Mouse (Mus musculus) CH12.LX (cell line): ENCODE results near the gene Gdap1l1. TPM values are rescaled to one million over a fixed set of nuclear protein-coding genes. Genes with fewer than 3 reads are reported as not detected.

Experiments
- DNase-seq: peaks from one replicate; pipeline ENCODE4 v3.0.0-alpha.2; 2013; ENCODE audit errors: extremely low read depth
- H3K27ac ChIP-seq: 2 replicates; pipeline ENCODE4 v1.5.1; 2012; ENCODE audit warnings: low read depth, mild to moderate bottlenecking, control low read depth, moderate library complexity; ENCODE audit not compliant: insufficient read depth
- H3K27me3 ChIP-seq: replicated peaks from 2 replicates; pipeline ENCODE3; 2012; ENCODE audit warnings: inconsistent platforms
- H3K36me3 ChIP-seq, 2 experiments: replicated peaks in 1 of 2; 2 replicates each; pipeline versions ENCODE3 to v1.6.1; 2012; ENCODE audit warnings: inconsistent platforms in 1 of 2, low read length in 1 of 2, mild to moderate bottlenecking in 1 of 2, mixed read lengths in 1 of 2, moderate library complexity in 1 of 2; ENCODE audit not compliant: control insufficient read depth in 1 of 2, insufficient read depth in 1 of 2
- H3K4me1 ChIP-seq, 2 experiments: 2 replicates each; pipeline ENCODE4 v1.6.1; 2012; ENCODE audit warnings: inconsistent platforms in 1 of 2, moderate library complexity in 1 of 2; ENCODE audit not compliant: insufficient read depth in 2 of 2, control insufficient read depth in 1 of 2
- H3K4me2 ChIP-seq: 2 replicates; pipeline ENCODE4 v1.6.1; 2012; ENCODE audit warnings: low read depth, mild to moderate bottlenecking, control low read depth; ENCODE audit not compliant: poor library complexity, insufficient read depth, severe bottlenecking
- H3K4me3 ChIP-seq, 3 experiments: fragments of 150-350 bp in 1 of 3; sonication (generic) in 1 of 3; replicated peaks in 1 of 3; 2 replicates each; pipeline versions ENCODE3 to v1.5.1; 2011 to 2012; ENCODE audit warnings: low read depth in 2 of 3, low read length in 2 of 3, mild to moderate bottlenecking in 2 of 3, moderate library complexity in 2 of 3, control low read depth in 1 of 3, improper control_type of control experiment in 1 of 3, inconsistent platforms in 1 of 3, mixed read lengths in 1 of 3; ENCODE audit not compliant: poor library complexity in 1 of 3
- H3K79me2 ChIP-seq: replicated peaks from 2 replicates; pipeline ENCODE4 v1.6.1; 2012; ENCODE audit warnings: mild to moderate bottlenecking, moderate library complexity; ENCODE audit not compliant: control insufficient read depth, poor library complexity, insufficient read depth, severe bottlenecking; ENCODE audit errors: extremely low read depth
- H3K9ac ChIP-seq: 2 replicates; pipeline ENCODE4 v1.6.1; 2012; ENCODE audit warnings: low read depth, mild to moderate bottlenecking, control low read depth, moderate library complexity; ENCODE audit not compliant: insufficient read depth
- H3K9me3 ChIP-seq: replicated peaks from 2 replicates; pipeline ENCODE3; 2012; ENCODE audit warnings: low read length, inconsistent platforms, mixed read lengths
- CHD1 ChIP-seq: IDR thresholded peaks from 2 replicates; pipeline ENCODE4 v1.6.1; 2012; ENCODE audit warnings: low read depth, low read length, improper control_type of control experiment, inconsistent platforms
- CHD2 ChIP-seq: IDR thresholded peaks from 2 replicates; pipeline ENCODE4 v1.6.1; 2011; ENCODE audit warnings: low read length, improper control_type of control experiment
- ETS1 ChIP-seq: conservative IDR thresholded peaks from 2 replicates; pipeline ENCODE4 v1.6.1; 2012; ENCODE audit warnings: low read depth, mild to moderate bottlenecking, inconsistent platforms, low read length, improper control_type of control experiment, moderate library complexity
- HCFC1 ChIP-seq: IDR thresholded peaks from 2 replicates; pipeline ENCODE4 v1.6.1; 2012; ENCODE audit warnings: low read depth, mild to moderate bottlenecking, inconsistent platforms, low read length, improper control_type of control experiment
- IRF4 ChIP-seq: IDR thresholded peaks from 2 replicates; pipeline ENCODE4 v1.6.1; 2014; ENCODE audit warnings: low read depth, mild to moderate bottlenecking, inconsistent platforms, low read length, improper control_type of control experiment
- JUN ChIP-seq: IDR thresholded peaks from 2 replicates; pipeline ENCODE4 v1.6.1; 2011; ENCODE audit warnings: low read depth, mild to moderate bottlenecking, low read length, improper control_type of control experiment, moderate library complexity; ENCODE audit not compliant: insufficient read depth
- JUND ChIP-seq: conservative IDR thresholded peaks from 2 replicates; pipeline ENCODE4 v1.6.1; 2011; ENCODE audit warnings: low read depth, low read length, improper control_type of control experiment
- MEF2A ChIP-seq: IDR thresholded peaks from 2 replicates; pipeline ENCODE4 v1.6.1; 2014; ENCODE audit warnings: low read depth, mild to moderate bottlenecking, inconsistent platforms, low read length, improper control_type of control experiment, borderline replicate concordance
- MYC ChIP-seq: IDR thresholded peaks from 2 replicates; pipeline ENCODE4 v1.6.1; 2011; ENCODE audit warnings: low read depth, mild to moderate bottlenecking, improper control_type of control experiment, low read length
- NRF1 ChIP-seq: IDR thresholded peaks from 2 replicates; pipeline ENCODE4 v1.6.1; 2014; ENCODE audit warnings: low read depth, mild to moderate bottlenecking, inconsistent platforms, low read length, improper control_type of control experiment, moderate library complexity
- PAX5 ChIP-seq: IDR thresholded peaks from 2 replicates; pipeline ENCODE4 v1.6.1; 2012; ENCODE audit warnings: low read length, inconsistent platforms, mixed read lengths
- POLR2A ChIP-seq: IDR thresholded peaks from 2 replicates; pipeline ENCODE4 v1.6.1; 2011; ENCODE audit warnings: low read depth, mild to moderate bottlenecking, improper control_type of control experiment, low read length
- RAD21 ChIP-seq: IDR thresholded peaks from 2 replicates; pipeline ENCODE4 v1.6.1; 2011; ENCODE audit warnings: low read depth, mild to moderate bottlenecking, low read length, improper control_type of control experiment, moderate library complexity
- SMC3 ChIP-seq: IDR thresholded peaks from 2 replicates; pipeline ENCODE4 v1.6.1; 2011; ENCODE audit warnings: low read depth, low read length, improper control_type of control experiment
- TBP ChIP-seq: conservative IDR thresholded peaks from 2 replicates; pipeline ENCODE4 v1.6.1; 2011; ENCODE audit warnings: low read depth, low read length, improper control_type of control experiment
- TCF12 ChIP-seq: IDR thresholded peaks from 2 replicates; pipeline ENCODE4 v1.6.1; 2014; ENCODE audit warnings: low read depth, mild to moderate bottlenecking, inconsistent platforms, low read length, improper control_type of control experiment
- USF1 ChIP-seq: IDR thresholded peaks from 2 replicates; pipeline ENCODE4 v1.6.1; 2014; ENCODE audit warnings: low read depth, mild to moderate bottlenecking, inconsistent platforms, low read length, improper control_type of control experiment
- USF2 ChIP-seq: conservative IDR thresholded peaks from 2 replicates; pipeline ENCODE4 v1.6.1; 2011; ENCODE audit warnings: low read depth, low read length, improper control_type of control experiment
- ZKSCAN1 ChIP-seq: IDR thresholded peaks from 2 replicates; pipeline ENCODE4 v1.6.1; 2012; ENCODE audit warnings: low read depth, inconsistent platforms, low read length, improper control_type of control experiment, borderline replicate concordance
- ZMIZ1 ChIP-seq: IDR thresholded peaks from 2 replicates; pipeline ENCODE4 v1.6.1; 2012; ENCODE audit warnings: low read depth, mild to moderate bottlenecking, inconsistent platforms, low read length, improper control_type of control experiment
- dilution Hi-C: fragments of 300-500 bp; cut with MboI; formaldehyde crosslinking; loops from 2 replicates; pipeline ENCODE4 v1.14.3; 2020; ENCODE audit warnings: low sequenced_read_pairs; ENCODE audit not compliant: extremely low pct_unique_long_range_greater_than_20kb, extremely low pct_ligation_motif_present
- in situ Hi-C: fragments of 300-500 bp; cut with MboI; formaldehyde crosslinking; loops from 3 replicates; pipeline ENCODE4 v1.14.3; 2019; ENCODE audit warnings: low sequenced_read_pairs, low pct_ligation_motif_present, low pct_unique_long_range_greater_than_20kb, mixed read lengths
- polyA plus RNA-seq: library from polyadenylated mRNA; unstranded; fragments of >175 nt; gene quantifications from 2 replicates; pipeline ENCODE4 v1.2.1, GENCODE M21; 2012; ENCODE audit warnings: low read depth; ENCODE audit not compliant: insufficient read length
- total RNA-seq, 2 experiments: library from RNA; depleted of rRNA; stranded (reverse); fragments of 300-350 nt in 1 of 2; fragments of >200 nt in 1 of 2; gene quantifications; 2 replicates each; pipeline ENCODE4 v1.2.3; 2012 to 2014

Gene Gdap1l1
- total and polyA plus RNA-seq, 3 experiments = not detected

DNA sequence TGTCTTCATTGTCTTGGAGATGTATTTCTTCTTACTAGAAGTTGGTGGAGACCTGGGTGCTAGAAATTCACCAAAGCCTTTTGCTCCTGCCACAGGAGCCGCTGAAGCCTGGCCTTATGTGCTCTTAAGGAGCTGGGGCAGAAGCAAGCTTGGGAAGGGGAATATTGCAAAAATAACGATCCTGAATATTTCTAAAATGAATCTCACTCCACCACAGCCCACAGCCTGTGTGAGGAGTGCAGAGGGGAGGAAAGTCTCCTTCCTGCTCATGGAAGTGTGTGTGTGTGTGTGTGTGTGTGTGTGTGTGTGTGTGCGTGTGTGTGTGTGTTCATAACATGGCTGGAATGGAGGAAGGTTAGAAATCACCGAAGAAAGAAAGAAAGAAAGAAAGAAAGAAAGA, 39.5 kb upstream of the Gdap1l1 start:
- Histone ChIP-seq H3K4me2 (no peak overlapping the region), H3K9ac (no peak overlapping the region), H3K27ac (no peak overlapping the region), H3K27me3 (peaks cover 47% of the 10 kb centered on the region), H3K9me3 (no peaks in the 10 kb centered on the region), H3K36me3 (no peaks in the 10 kb centered on the region), H3K4me3 (no peak overlapping the region)
- DNase-seq = no peak
- in situ Hi-C loops = no loop called here
- TF ChIP-seq PAX5 = no peak
- no peak for TF ChIP-seq HCFC1
- no peak for TF ChIP-seq ZKSCAN1
- no peak for TF ChIP-seq IRF4
- TF ChIP-seq USF2 = no peak
- TF ChIP-seq MEF2A = no peak
- TF ChIP-seq JUND = no peak
- no peak for TF ChIP-seq TBP
- TF ChIP-seq MYC = no peak
- no peak for TF ChIP-seq JUN
- TF ChIP-seq CHD1 = no peak
- no peak for TF ChIP-seq USF1
- TF ChIP-seq NRF1 = no peak
- TF ChIP-seq, all 38 proteins: peak for 0
- dilution Hi-C loops = no loop called here
- Histone ChIP-seq H3K4me1 (no peaks in the 10 kb centered on the region), H3K79me2 (no peaks in the 10 kb centered on the region)

- no peaks in the 10 kb centered on the region for H3K36me3 ChIP-seq
- in situ Hi-C loops = no loop called here
- no peak for TF ChIP-seq ETS1
- TF ChIP-seq TCF12 = no peak
- no peak for TF ChIP-seq RAD21
- TF ChIP-seq POLR2A = no peak
- TF ChIP-seq ZKSCAN1 = no peak
- TF ChIP-seq SMC3 = no peak
- TF ChIP-seq TBP = no peak
- TF ChIP-seq CHD2 = no peak
- no peak for TF ChIP-seq ZMIZ1
- TF ChIP-seq, all 38 proteins: peak for 0
- no peak overlapping the region for H3K4me2 ChIP-seq
- H3K27me3 ChIP-seq = peaks cover 42% of the 10 kb centered on the region
- no peaks in the 10 kb centered on the region for H3K79me2 ChIP-seq
- DNase-seq = no peak
- dilution Hi-C loops = no loop called here
- no peak overlapping the region for H3K27ac ChIP-seq
- H3K9me3 ChIP-seq = no peaks in the 10 kb centered on the region
- H3K4me1 ChIP-seq = no peaks in the 10 kb centered on the region
- no peak overlapping the region for H3K9ac ChIP-seq
- H3K4me3 ChIP-seq = no peak overlapping the region
Observed at GRCm38 (mm10) chr2:163399222-163399621, 39.1 kb upstream of the Gdap1l1 start.
